ENCODE assay signal across 8 mouse cellular contexts in the genomic region with DNA sequence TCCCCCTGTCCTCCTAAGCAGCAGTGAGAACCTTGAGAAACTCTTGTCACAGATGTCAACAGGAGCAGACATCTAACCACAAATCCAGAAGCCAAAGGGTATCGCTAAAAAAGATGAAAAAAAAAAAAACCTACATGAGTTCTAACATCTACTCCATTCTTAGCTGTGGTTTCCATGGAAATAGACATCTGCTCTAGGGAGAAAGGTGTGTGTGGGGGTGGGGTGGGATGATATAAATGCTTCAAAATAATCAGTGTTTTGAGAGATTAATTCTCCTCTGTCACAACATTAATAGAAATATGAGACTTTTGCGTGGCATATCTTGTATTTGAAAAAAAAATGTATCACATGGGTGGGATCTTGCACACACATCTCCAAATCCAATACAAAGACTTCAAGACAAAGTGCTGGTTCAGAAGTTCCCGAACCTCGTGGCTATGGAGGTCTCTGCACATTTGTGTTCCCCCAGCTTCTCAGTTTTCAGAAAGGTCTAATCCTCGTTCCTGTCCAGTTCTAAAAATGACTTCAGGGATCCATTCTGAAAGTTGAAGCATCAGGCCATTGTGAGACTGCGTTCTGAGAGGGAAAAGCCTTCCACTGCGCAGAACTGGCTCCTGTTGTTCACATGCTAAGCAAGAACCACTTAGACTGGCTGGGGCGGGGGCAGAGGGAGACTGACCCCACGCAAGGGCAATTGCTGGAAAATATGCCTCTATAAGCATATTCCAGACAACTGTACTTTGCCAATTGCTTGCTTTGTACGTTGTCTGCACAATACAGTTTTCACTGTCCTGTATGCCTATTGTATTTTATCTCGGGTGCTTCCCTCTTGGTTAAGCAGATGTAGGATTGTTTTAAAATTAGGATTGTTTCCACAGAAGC. TPM values are rescaled to one million over a fixed set of nuclear protein-coding genes. Genes with fewer than 3 reads are reported as not detected.
DNase-seq lines count a peak whose midpoint lies in the region; ATAC-seq and TF ChIP-seq lines count a peak whose summit lies in the region.

No protein-coding gene starts in this region.

- DNase-seq in heart, postnatal 0 days (ENCODE audit: low spot score): no peak
- no peak for DNase-seq in heart, postnatal 36 days
- peak; percentile 58 for DNase-seq in midbrain, embryonic 14.5 days
- no peak for DNase-seq in left cerebral cortex, postnatal 25 days (ENCODE audit: low spot score in 2 of 2)
- DNase-seq in left cerebral cortex, postnatal 4 days: no peak

- no peak for TF ChIP-seq CTCF in heart, postnatal 0 days (IDR thresholded peaks at IDR 0.05; ENCODE audit: low read depth)
- no peak for TF ChIP-seq CTCF in cortical plate, adult 2 months (IDR thresholded peaks at IDR 0.05; ENCODE audit: extremely low read depth, insufficient read depth, low read length)

- WGBS in heart, postnatal 0 days: 74% methylated on average over 11 of the region's 11 CpGs
- WGBS in hindbrain, embryonic 13.5 days: 48% methylated on average over 11 of the region's 11 CpGs
- 43% methylated on average over 11 of the region's 11 CpGs for WGBS in midbrain, embryonic 14.5 days

- no peak for TF ChIP-seq POLR2A in cortical plate, adult 2 months (IDR thresholded peaks at IDR 0.05; ENCODE audit: extremely low read depth, insufficient read depth, low read length)

- H3K4me3 ChIP-seq in heart, postnatal 0 days (ENCODE audit: low read depth, low read length): no peak overlapping the region
- no peak overlapping the region for H3K4me3 ChIP-seq in cortical plate, adult 2 months (ENCODE audit: insufficient read depth, low read length)
- H3K4me3 ChIP-seq in hindbrain, embryonic 13.5 days: peak overlapping the region; percentile 96
- peak overlapping the region; percentile 72 for H3K4me3 ChIP-seq in midbrain, embryonic 14.5 days (replicated peaks; ENCODE audit: low read depth, low read length)

- peak overlapping the region; percentile 80; the same call in 1 of the 2 replicates for H3K27ac ChIP-seq in heart, postnatal 0 days (ENCODE audit: low read depth)
- peak overlapping the region; percentile 41 for H3K27ac ChIP-seq in cortical plate, adult 2 months (ENCODE audit: insufficient read depth, low read length)
- H3K27ac ChIP-seq in hindbrain, embryonic 13.5 days: peak overlapping the region; percentile 99
- peak overlapping the region; percentile 94 for H3K27ac ChIP-seq in midbrain, embryonic 14.5 days (replicated peaks; ENCODE audit: low read depth, low read length)

- no peak for ATAC-seq in heart, postnatal 0 days (ENCODE audit: insufficient read depth, low read depth)
- no peak for ATAC-seq in hindbrain, embryonic 13.5 days (ENCODE audit: low FRiP score)
- ATAC-seq in midbrain, embryonic 14.5 days (ENCODE audit: low FRiP score, low TSS enrichment): no peak
- ATAC-seq in erythroblast, adult 5-6 weeks (replicated peaks; ENCODE audit: low FRiP score, poor library complexity, severe bottlenecking): no peak

- H3K4me2 ChIP-seq in heart, postnatal 0 days (ENCODE audit: low read depth, low read length): peak overlapping the region; percentile 98; the same call in 1 of the 2 replicates
- H3K4me2 ChIP-seq in hindbrain, embryonic 13.5 days: peak overlapping the region; percentile 85
- H3K4me2 ChIP-seq in midbrain, embryonic 14.5 days (ENCODE audit: low read length): peak overlapping the region; percentile 88

- 0 out of 2 replicates have a peak, but pooled peaks cover 7% of the 10 kb centered on the region for H3K4me1 ChIP-seq in heart, postnatal 0 days (ENCODE audit: control insufficient read depth, insufficient read depth)
- peaks cover 8% of the 10 kb centered on the region for H3K4me1 ChIP-seq in cortical plate, adult 2 months (ENCODE audit: control insufficient read depth, insufficient read depth, low read length)
- peaks cover 33% of the 10 kb centered on the region for H3K4me1 ChIP-seq in hindbrain, embryonic 13.5 days (replicated peaks)
- H3K4me1 ChIP-seq in midbrain, embryonic 14.5 days (ENCODE audit: control insufficient read depth, insufficient read depth, low read length): peaks cover 35% of the 10 kb centered on the region

- no peaks in the 10 kb centered on the region for H3K9me3 ChIP-seq in heart, postnatal 0 days (replicated peaks; ENCODE audit: control insufficient read depth, low read length)
- H3K9me3 ChIP-seq in hindbrain, embryonic 13.5 days: no peaks in the 10 kb centered on the region
- H3K9me3 ChIP-seq in midbrain, embryonic 14.5 days (ENCODE audit: control insufficient read depth, low read length): no peaks in the 10 kb centered on the region

- TF ChIP-seq EP300 in heart, postnatal 0 days (IDR thresholded peaks at IDR 0.05; ENCODE audit: low read depth): no peak

- H3K27me3 ChIP-seq in heart, postnatal 0 days (ENCODE audit: control insufficient read depth, insufficient read depth, low read length): no peaks in the 10 kb centered on the region
- H3K27me3 ChIP-seq in hindbrain, embryonic 13.5 days: no peaks in the 10 kb centered on the region
- no peaks in the 10 kb centered on the region for H3K27me3 ChIP-seq in midbrain, embryonic 14.5 days (ENCODE audit: control insufficient read depth, insufficient read depth, low read length)

- H3K9ac ChIP-seq in heart, postnatal 0 days (replicated peaks; ENCODE audit: low read depth, low read length): no peak overlapping the region
- H3K9ac ChIP-seq in hindbrain, embryonic 13.5 days: peak overlapping the region; percentile 99
- peak overlapping the region; percentile 91 for H3K9ac ChIP-seq in midbrain, embryonic 14.5 days (replicated peaks; ENCODE audit: low read length)

- H3K36me3 ChIP-seq in heart, postnatal 0 days (replicated peaks; ENCODE audit: control insufficient read depth, insufficient read depth, low read length): peaks cover 10% of the 10 kb centered on the region
- peaks cover 8% of the 10 kb centered on the region for H3K36me3 ChIP-seq in hindbrain, embryonic 13.5 days
- peaks cover 10% of the 10 kb centered on the region for H3K36me3 ChIP-seq in midbrain, embryonic 14.5 days (ENCODE audit: control insufficient read depth, insufficient read depth, low read length)

- intact Hi-C loops in heart, postnatal 36 days (cut with DNase I): no loop called here
- intact Hi-C loops in left cerebral cortex, postnatal 25 days (cut with DNase I): no loop called here
- intact Hi-C loops in left cerebral cortex, postnatal 4 days (cut with DNase I): no loop called here

RNA-seq across cellular contexts. Expression of gene Stmn1, which starts 1.5 kb away (rescaled TPM):
- total RNA-seq in heart, postnatal 0 days (2014; rRNA removed; ENCODE audit: low replicate concordance): 149 and 227 TPM in 2 replicates
- polyA plus RNA-seq in heart, postnatal 0 days (2015; fragmentation: Nextera tagmentation; extraction: Ambion mirVana): 372 and 387 TPM in 2 replicates
- 10 to 100 TPM; 28.4 to 28.9 TPM for total RNA-seq in heart, postnatal 36 days (2021)
- 901 and 956 TPM in 2 replicates for polyA plus RNA-seq in cortical plate, adult 2 months (2012; rRNA removed)
- polyA plus RNA-seq in hindbrain, embryonic 13.5 days (2015; fragmentation: Nextera tagmentation; extraction: Ambion mirVana): 6,917 and 6,921 TPM in 2 replicates
- 6,974 and 7,359 TPM in 2 replicates for polyA plus RNA-seq in midbrain, embryonic 14.5 days (2014; fragmentation: Nextera tagmentation; extraction: Ambion mirVana)
- 1,000 to 10,000 TPM in 1 of 2 experiments, 100 to 1,000 TPM in 1; 940 to 1,084 TPM for total RNA-seq in left cerebral cortex, postnatal 25 days (2021)
- total RNA-seq in erythroblast, adult 5-6 weeks (2015; ENCODE audit: low replicate concordance): 207 and 212 TPM in 2 replicates
- 201 and 236 TPM in 2 replicates for total RNA-seq in erythroblast, adult 5-6 weeks (2017; ENCODE audit: low replicate concordance)
- 1,000 to 10,000 TPM; 3,425 to 3,590 TPM for total RNA-seq in left cerebral cortex, postnatal 4 days (2021)

RNA-seq across cellular contexts. Expression of gene Paqr7, which starts 29.9 kb away (rescaled TPM):
- total RNA-seq in heart, postnatal 0 days (2014; rRNA removed; ENCODE audit: low replicate concordance): 13.1 and 25.4 TPM in 2 replicates
- 15.4 and 18.7 TPM in 2 replicates for polyA plus RNA-seq in heart, postnatal 0 days (2015; fragmentation: Nextera tagmentation; extraction: Ambion mirVana)
- 10 to 100 TPM; 19.0 to 24.0 TPM for total RNA-seq in heart, postnatal 36 days (2021)
- 78.7 and 81.5 TPM in 2 replicates for polyA plus RNA-seq in cortical plate, adult 2 months (2012; rRNA removed)
- polyA plus RNA-seq in hindbrain, embryonic 13.5 days (2015; fragmentation: Nextera tagmentation; extraction: Ambion mirVana): 20.2 and 21.5 TPM in 2 replicates
- 6.6 and 14.3 TPM in 2 replicates for polyA plus RNA-seq in midbrain, embryonic 14.5 days (2014; fragmentation: Nextera tagmentation; extraction: Ambion mirVana)
- 10 to 100 TPM; 61.2 to 63.3 TPM for total RNA-seq in left cerebral cortex, postnatal 25 days (2021)
- total RNA-seq in erythroblast, adult 5-6 weeks (2015; ENCODE audit: low replicate concordance): 1.7 and 4.4 TPM in 2 replicates
- total RNA-seq in erythroblast, adult 5-6 weeks (2017; ENCODE audit: low replicate concordance): 2.1 and 7.8 TPM in 2 replicates
- 10 to 100 TPM; 30.7 to 31.7 TPM for total RNA-seq in left cerebral cortex, postnatal 4 days (2021)

RNA-seq across cellular contexts. Expression of gene Aunip, which starts 44.2 kb away (rescaled TPM):
- total RNA-seq in heart, postnatal 0 days (2014; rRNA removed; ENCODE audit: low replicate concordance): 2.7 and 3.1 TPM in 2 replicates
- polyA plus RNA-seq in heart, postnatal 0 days (2015; fragmentation: Nextera tagmentation; extraction: Ambion mirVana): 1.8 and 2.5 TPM in 2 replicates
- total RNA-seq in heart, postnatal 36 days (2021): under 1 TPM in 1 of 2 experiments, not detected in 1; 0.22 TPM
- 0.23 and 0.31 TPM in 2 replicates for polyA plus RNA-seq in cortical plate, adult 2 months (2012; rRNA removed)
- polyA plus RNA-seq in hindbrain, embryonic 13.5 days (2015; fragmentation: Nextera tagmentation; extraction: Ambion mirVana): 2.6 and 2.8 TPM in 2 replicates
- 0.78 and 1.6 TPM in 2 replicates for polyA plus RNA-seq in midbrain, embryonic 14.5 days (2014; fragmentation: Nextera tagmentation; extraction: Ambion mirVana)
- under 1 TPM; 0.37 to 0.60 TPM for total RNA-seq in left cerebral cortex, postnatal 25 days (2021)
- total RNA-seq in erythroblast, adult 5-6 weeks (2015; ENCODE audit: low replicate concordance): 4.0 and 7.3 TPM in 2 replicates
- 6.8 and 8.4 TPM in 2 replicates for total RNA-seq in erythroblast, adult 5-6 weeks (2017; ENCODE audit: low replicate concordance)
- 1 to 10 TPM; 1.4 to 1.8 TPM for total RNA-seq in left cerebral cortex, postnatal 4 days (2021)

Comparison
In these comparisons a context has a peak if more than half of its experiments do, and no peak if none do; other contexts are left out.
1. H3K27ac ChIP-seq: peak in every context shown above with its lines; median percentile 99 in hindbrain, embryonic 13.5 days; 94 in midbrain, embryonic 14.5 days; 80 in heart, postnatal 0 days; 41 in cortical plate, adult 2 months.
2. H3K4me3 ChIP-seq: peak in hindbrain, embryonic 13.5 days (single experiment) and midbrain, embryonic 14.5 days (single experiment); none in heart, postnatal 0 days (single experiment) and cortical plate, adult 2 months (single experiment).
3. Peak in every context shown above with its lines, with median percentiles within 50 percentile points of each other: H3K4me2 ChIP-seq.